Mouse (Mus musculus) C2C12 (cell line): Measurements from ENCODE around the gene Glis3. TPM values are rescaled to one million over a fixed set of nuclear protein-coding genes. Genes with fewer than 3 reads are reported as not detected.

ENCODE experiments used
- H3K27me3 ChIP-seq: one replicate; pipeline ENCODE4 v1.6.1; 2011; ENCODE audit not compliant: control insufficient read depth, insufficient read depth, insufficient read length
- H3K36me3 ChIP-seq: one replicate; pipeline ENCODE4 v1.6.1; 2011; ENCODE audit not compliant: control insufficient read depth, insufficient read depth
- H3K4me3 ChIP-seq: one replicate; pipeline ENCODE4 v1.5.1; 2011; ENCODE audit warnings: mild to moderate bottlenecking, control low read depth; ENCODE audit not compliant: poor library complexity, insufficient read depth, severe bottlenecking
- H3K79me2 ChIP-seq: one replicate; pipeline ENCODE4 v1.6.1; 2011; ENCODE audit not compliant: control insufficient read depth, insufficient read depth
- H3K79me3 ChIP-seq: one replicate; pipeline ENCODE4 v1.6.1; 2011; ENCODE audit warnings: low read depth, control low read depth
- H3ac ChIP-seq: one replicate; pipeline ENCODE3; 2011; ENCODE audit warnings: low read depth; ENCODE audit not compliant: control insufficient read depth, insufficient read length
- CEBPB ChIP-seq: IDR thresholded peaks from one replicate; pipeline ENCODE4 v1.6.1; 2011; ENCODE audit warnings: low read depth, mild to moderate bottlenecking, control low read depth, moderate library complexity
- CTCF ChIP-seq: IDR thresholded peaks from one replicate; pipeline ENCODE4 v1.5.1; 2011; ENCODE audit not compliant: control insufficient read depth, insufficient read depth, insufficient read length
- FOSL1 ChIP-seq: IDR thresholded peaks from one replicate; pipeline ENCODE4 v1.8.0; 2011; ENCODE audit warnings: mild to moderate bottlenecking, low read length; ENCODE audit not compliant: poor library complexity, insufficient read depth, severe bottlenecking
- MAX ChIP-seq: IDR thresholded peaks from one replicate; pipeline ENCODE4 v1.6.1; 2011; ENCODE audit warnings: mild to moderate bottlenecking, control low read depth
- MYOD1 ChIP-seq: IDR thresholded peaks from one replicate; pipeline ENCODE4 v1.6.1; 2011; ENCODE audit warnings: low read depth; ENCODE audit not compliant: control insufficient read depth, insufficient read length
- MYOG ChIP-seq: IDR thresholded peaks from one replicate; pipeline ENCODE4 v1.6.1; 2011; ENCODE audit not compliant: control insufficient read depth, insufficient read length; ENCODE audit errors: extremely low read depth
- USF1 ChIP-seq: IDR thresholded peaks from one replicate; pipeline ENCODE4 v1.6.1; 2011; ENCODE audit warnings: low read depth, mild to moderate bottlenecking, control low read depth, moderate library complexity
- polyA plus RNA-seq: library from polyadenylated mRNA; unstranded; fragments of >200 nt; fragmentation: generic; extraction: Trizol; gene quantifications from one replicate; pipeline ENCODE4 v1.2.1, GENCODE M21; 2012; ENCODE audit warnings: missing spikeins

Gene Glis3
- polyA plus RNA-seq, 1 experiment, result 2.9 TPM

DNA sequence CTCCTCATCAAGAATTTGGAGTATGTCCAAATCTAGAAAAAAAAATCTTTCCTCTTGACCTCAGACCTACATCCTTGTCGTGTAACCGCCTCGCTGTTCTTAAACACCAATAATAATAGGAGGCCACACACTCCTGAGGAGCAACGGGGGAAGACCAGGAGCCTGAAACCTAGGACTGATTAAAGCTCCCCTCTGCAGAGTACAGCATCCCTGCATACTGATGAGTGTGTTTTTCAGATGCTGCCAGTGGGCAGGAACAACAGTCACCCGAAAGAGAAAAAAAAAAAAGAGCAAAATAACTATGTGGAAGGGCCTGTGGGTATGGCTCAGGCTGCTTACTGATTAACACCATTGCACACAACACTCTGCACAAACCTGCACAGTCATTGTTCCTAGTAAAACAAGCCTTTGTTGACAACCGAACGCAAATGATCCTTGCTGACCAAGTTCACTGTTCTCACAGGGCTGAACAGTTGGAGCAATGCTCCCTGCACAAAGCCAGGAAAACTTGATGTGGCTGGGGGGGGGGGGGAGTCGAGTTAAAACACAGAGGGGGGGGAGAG is 43.8 kb downstream of the Glis3 start:
- Histone ChIP-seq H3K4me3 (no peak overlapping the region), H3K79me2 (no peaks in the 10 kb centered on the region), H3K36me3 (no peaks in the 10 kb centered on the region), H3K27me3 (no peaks in the 10 kb centered on the region), H3ac (no peak overlapping the region), H3K79me3 (peaks cover 3% of the 10 kb centered on the region)
- no peak for TF ChIP-seq MAX
- TF ChIP-seq MYOD1, result no peak
- no peak for TF ChIP-seq CEBPB
- TF ChIP-seq CTCF, result no peak
- no peak for TF ChIP-seq FOSL1
- TF ChIP-seq MYOG, result no peak
- no peak for TF ChIP-seq USF1

DNA sequence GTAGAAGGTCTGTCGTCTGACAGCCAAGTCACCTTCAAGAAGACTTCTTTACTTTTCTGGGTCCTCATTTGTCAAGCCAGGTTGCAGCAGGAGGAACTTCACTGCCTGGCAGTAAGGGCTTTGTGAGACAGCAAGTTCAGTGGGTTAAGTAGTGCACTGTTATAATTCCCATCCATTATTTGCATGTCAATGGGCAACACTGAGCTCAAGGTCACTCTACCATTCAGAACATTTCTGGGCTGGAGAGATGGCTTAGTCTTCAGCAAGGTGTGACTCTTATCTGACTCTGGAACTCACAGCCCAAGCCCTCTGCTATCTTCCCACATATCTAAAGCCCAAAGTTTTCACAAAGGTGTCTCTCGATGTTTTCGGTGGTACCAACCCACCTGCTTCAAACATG is 44.9 kb downstream of the Glis3 start:
- no peaks in the 10 kb centered on the region for H3K79me2 ChIP-seq
- no peak overlapping the region for H3ac ChIP-seq
- TF ChIP-seq CEBPB (no peak), USF1 (no peak), MAX (no peak), FOSL1 (no peak), CTCF (no peak), MYOG (no peak), MYOD1 (no peak)
- H3K79me3 ChIP-seq, result peaks cover 3% of the 10 kb centered on the region
- no peaks in the 10 kb centered on the region for H3K27me3 ChIP-seq
- H3K4me3 ChIP-seq, result no peak overlapping the region
- H3K36me3 ChIP-seq, result no peaks in the 10 kb centered on the region

DNA sequence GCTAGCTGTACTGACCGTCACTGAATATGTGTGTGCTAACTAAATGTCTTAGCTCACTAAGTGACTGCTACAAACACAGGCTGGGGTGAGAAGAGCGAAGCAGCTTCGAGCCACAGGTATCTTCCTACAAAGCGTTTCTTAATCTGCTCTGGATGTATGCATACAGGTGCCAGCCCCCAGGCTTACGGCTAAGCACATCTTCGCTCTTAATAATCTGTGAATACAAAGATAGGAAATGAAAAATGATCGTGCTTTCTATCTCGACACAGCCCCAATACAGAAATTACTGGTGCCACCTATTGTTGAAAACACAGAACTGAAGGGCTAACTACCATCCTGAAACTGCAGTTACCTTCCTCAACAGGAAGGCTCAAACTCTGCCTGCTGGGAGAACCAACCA is 51.5 kb downstream of the Glis3 start:
- no peak overlapping the region for H3ac ChIP-seq
- H3K79me3 ChIP-seq, result peaks cover 5% of the 10 kb centered on the region
- peaks cover 9% of the 10 kb centered on the region for H3K79me2 ChIP-seq
- no peak overlapping the region for H3K4me3 ChIP-seq
- TF ChIP-seq CTCF, result no peak
- no peak for TF ChIP-seq FOSL1
- TF ChIP-seq MYOG, result no peak
- no peak for TF ChIP-seq CEBPB
- no peak for TF ChIP-seq MYOD1
- TF ChIP-seq USF1, result no peak
- TF ChIP-seq MAX, result no peak
- H3K27me3 ChIP-seq, result no peaks in the 10 kb centered on the region
- no peaks in the 10 kb centered on the region for H3K36me3 ChIP-seq

DNA sequence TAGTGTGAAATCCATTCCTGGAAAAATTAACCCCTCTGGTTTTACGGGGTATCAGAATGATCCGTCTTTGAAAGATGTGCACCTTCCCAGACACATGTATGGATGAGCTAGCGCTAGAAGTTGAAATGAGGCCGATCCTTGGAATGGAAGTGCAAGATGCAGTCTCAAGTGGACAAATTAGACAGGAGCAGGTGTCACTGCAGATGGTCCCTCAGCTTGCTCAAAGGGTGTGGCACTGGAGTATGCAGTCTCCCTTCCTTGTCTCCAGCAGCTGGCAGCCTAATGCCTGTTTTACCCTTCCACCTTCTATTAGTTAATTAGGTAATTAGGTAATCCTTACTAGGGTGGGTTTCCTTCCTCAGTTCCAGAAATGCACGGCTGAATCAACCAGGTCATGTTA is 53.7 kb downstream of the Glis3 start:
- H3K79me2 ChIP-seq, result peaks cover 23% of the 10 kb centered on the region
- H3K4me3 ChIP-seq, result no peak overlapping the region
- H3ac ChIP-seq, result no peak overlapping the region
- H3K79me3 ChIP-seq, result peaks cover 3% of the 10 kb centered on the region
- H3K27me3 ChIP-seq, result no peaks in the 10 kb centered on the region
- peak; percentile 10 for TF ChIP-seq MYOD1
- no peak for TF ChIP-seq CEBPB
- H3K36me3 ChIP-seq, result no peaks in the 10 kb centered on the region

DNA sequence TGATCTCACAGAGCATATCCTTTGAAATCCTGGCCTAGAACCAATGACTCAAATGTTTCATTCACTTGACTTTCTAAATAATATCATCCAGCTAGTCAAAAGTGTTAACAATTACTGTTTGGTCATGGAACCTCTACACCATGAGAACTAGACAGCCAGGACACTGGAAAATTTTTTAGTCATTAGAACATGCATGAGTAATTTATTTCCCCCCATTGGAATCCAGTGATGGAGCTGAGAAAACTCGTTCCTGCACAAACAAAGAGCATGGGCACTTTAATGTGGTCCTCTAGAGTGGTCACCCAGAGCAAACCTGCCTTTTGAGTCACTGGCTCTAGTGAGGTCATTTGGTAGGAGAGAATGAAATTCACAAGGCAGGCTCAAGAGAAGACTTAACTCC is 55.3 kb downstream of the Glis3 start:
- Histone ChIP-seq H3K27me3 (no peaks in the 10 kb centered on the region), H3K4me3 (no peak overlapping the region), H3K36me3 (no peaks in the 10 kb centered on the region), H3K79me2 (peaks cover 29% of the 10 kb centered on the region), H3K79me3 (peaks cover 3% of the 10 kb centered on the region), H3ac (no peak overlapping the region)
- TF ChIP-seq FOSL1, result peak; percentile 57
- no peak for TF ChIP-seq CTCF
- peak; percentile 24 for TF ChIP-seq MAX
- TF ChIP-seq MYOG, result no peak
- TF ChIP-seq MYOD1, result peak; percentile 10
- TF ChIP-seq CEBPB, result no peak
- TF ChIP-seq USF1, result no peak

DNA sequence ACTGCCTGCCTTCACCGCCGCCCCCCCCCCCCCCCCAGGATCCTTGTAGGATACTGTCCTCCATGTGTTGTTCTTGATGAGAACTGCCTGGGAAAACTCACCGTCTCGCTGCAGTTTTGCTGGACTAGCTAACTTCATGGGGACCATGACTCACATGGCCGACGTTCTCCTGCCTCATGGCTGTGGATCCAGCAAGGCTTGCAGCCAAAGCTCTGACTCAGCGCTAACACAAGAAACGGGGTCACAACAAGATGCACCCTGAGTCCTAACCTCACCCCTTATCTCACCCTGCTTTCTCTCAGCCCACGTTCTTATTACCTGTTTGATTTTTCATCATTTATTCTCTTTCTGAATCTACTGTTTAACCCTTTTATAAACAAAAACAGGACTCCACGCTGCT is 56.2 kb downstream of the Glis3 start:
- Histone ChIP-seq H3K4me3 (no peak overlapping the region), H3K79me2 (peaks cover 29% of the 10 kb centered on the region), H3K27me3 (no peaks in the 10 kb centered on the region), H3K79me3 (peaks cover 3% of the 10 kb centered on the region), H3ac (no peak overlapping the region), H3K36me3 (no peaks in the 10 kb centered on the region)
- TF ChIP-seq MAX (peak; percentile 88), MYOD1 (no peak), FOSL1 (peak; percentile 50), MYOG (no peak)
